Mouse (Mus musculus) lung, postnatal 4 days (tissue): ENCODE data around the gene Gm20503.
A peak's percentile ranks its signal among the peaks of the same experiment; 100 is the strongest.

Experiments
- DNase-seq, 2 experiments: peaks; one replicate each; pipeline ENCODE4 v3.0.0; 2021

Gm20503 gene

GRCm38 (mm10) chr4:59009186-59009585, 6.2 kb downstream of the Gm20503 start:
- peak in 1 of 2 experiments; percentile 26 for DNase-seq

- no peak for DNase-seq
These were observed 6.7 kb downstream of the Gm20503 start for GRCm38 (mm10) chr4:59009696-59010095.

GRCm38 (mm10) chr4:59011446-59011845, 8.4 kb downstream of the Gm20503 start:
- no peak for DNase-seq

GRCm38 (mm10) chr4:59015181-59015580, 12.2 kb downstream of the Gm20503 start:
- DNase-seq: no peak

GRCm38 (mm10) chr4:59016922-59017321, 13.9 kb downstream of the Gm20503 start:
- no peak for DNase-seq

GRCm38 (mm10) chr4:59034325-59034917, 31.4 kb downstream of the Gm20503 start:
- no peak for DNase-seq

GRCm38 (mm10) chr4:59034918-59035785, 32.1 kb downstream of the Gm20503 start, which contains the start of gene Gng10:
Gng10 (plus strand) TSS chr4:59035088.
- DNase-seq: peak; percentile 77 to 83

- no peak for DNase-seq
These were observed 32.9 kb downstream of the Gm20503 start for GRCm38 (mm10) chr4:59035786-59036350.

GRCm38 (mm10) chr4:59036490-59037127, 33.6 kb downstream of the Gm20503 start:
- peak; percentile 64 to 77 for DNase-seq

- no peak for DNase-seq
These were observed 34.5 kb downstream of the Gm20503 start for GRCm38 (mm10) chr4:59037525-59037924.

- DNase-seq: no peak
These were observed 37.6 kb downstream of the Gm20503 start for GRCm38 (mm10) chr4:59040397-59041287.

GRCm38 (mm10) chr4:59043074-59043473, 40.1 kb downstream of the Gm20503 start:
- no peak for DNase-seq

GRCm38 (mm10) chr4:59043891-59044290, 40.9 kb downstream of the Gm20503 start:
- DNase-seq: no peak

GRCm38 (mm10) chr4:59047222-59047621, 44.2 kb downstream of the Gm20503 start:
- DNase-seq: no peak

GRCm38 (mm10) chr4:59051081-59051480, 48.1 kb downstream of the Gm20503 start:
- no peak for DNase-seq

- no peak for DNase-seq
These were observed 54.9 kb downstream of the Gm20503 start for GRCm38 (mm10) chr4:59057929-59058328.

GRCm38 (mm10) chr4:59062526-59062925, 59.5 kb downstream of the Gm20503 start:
- DNase-seq: no peak

GRCm38 (mm10) chr4:59069276-59069675, 66.3 kb downstream of the Gm20503 start:
- no peak for DNase-seq

GRCm38 (mm10) chr4:59083430-59083829, 80.4 kb downstream of the Gm20503 start:
- DNase-seq: no peak

- DNase-seq: no peak
These were observed 86.4 kb downstream of the Gm20503 start for GRCm38 (mm10) chr4:59089391-59089790.
